Mouse (Mus musculus) megakaryocyte, embryonic 14.5 days (primary cell): ENCODE measurements at regions not wholly inside any gene's neighbourhood (a gene's known extent, or its start where the extent isn't known, plus 50 kb on each side); places are given as distances from the start of the nearest gene placed in this dataset.

Source experiments
- FLI1 ChIP-seq: IDR thresholded peaks from 2 replicates; pipeline ENCODE4 v1.6.1; 2012; ENCODE audit warnings: low read length, inconsistent platforms, mixed read lengths
- GATA1 ChIP-seq: IDR thresholded peaks from 3 replicates; pipeline ENCODE4 v1.6.1; 2012; ENCODE audit warnings: mixed read lengths, low read length, inconsistent platforms, borderline replicate concordance

DNA sequence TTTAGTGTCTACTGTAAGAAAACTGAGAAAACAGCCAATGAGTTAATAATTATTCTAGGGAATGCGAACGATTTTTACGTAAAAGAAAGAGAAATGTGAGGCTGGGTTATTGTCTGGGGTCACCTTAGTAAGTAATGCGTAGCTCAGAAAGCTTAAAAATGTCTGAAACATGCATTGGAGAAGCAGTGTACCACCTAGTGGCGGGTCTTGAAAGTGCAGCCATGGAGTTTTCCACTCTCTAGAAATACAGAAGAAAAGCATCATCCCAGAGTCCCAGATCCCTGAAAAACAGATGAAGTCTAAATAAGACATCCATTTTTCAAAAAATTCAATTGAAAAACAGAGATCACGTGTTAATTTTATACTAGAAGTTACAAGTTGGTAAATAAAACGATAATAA, 67.0 kb upstream of the Pkn2 start:
- TF ChIP-seq FLI1 = no peak
- no peak for TF ChIP-seq GATA1
